Mouse (Mus musculus) brain, embryonic 14.5 days (tissue): ENCODE measurements at regions not wholly inside any gene's neighbourhood (a gene's known extent, or its start where the extent isn't known, plus 50 kb on each side); places are given as distances from the start of the nearest gene placed in this dataset.

Experiments used
- CTCF ChIP-seq: fragments of 200-500 bp; IDR thresholded peaks from 2 replicates; pipeline ENCODE4 v1.5.1; 2012; ENCODE audit warnings: inconsistent platforms, mild to moderate bottlenecking, moderate library complexity, borderline replicate concordance; ENCODE audit not compliant: insufficient read depth, insufficient read length; ENCODE audit errors: extremely low read depth
- POLR2A ChIP-seq: fragments of 200-500 bp; IDR thresholded peaks from 2 replicates; pipeline ENCODE4 v1.6.1; 2012; ENCODE audit warnings: mild to moderate bottlenecking, inconsistent platforms, borderline replicate concordance; ENCODE audit not compliant: poor library complexity, insufficient read depth, insufficient read length, severe bottlenecking; ENCODE audit errors: extremely low read depth

DNA sequence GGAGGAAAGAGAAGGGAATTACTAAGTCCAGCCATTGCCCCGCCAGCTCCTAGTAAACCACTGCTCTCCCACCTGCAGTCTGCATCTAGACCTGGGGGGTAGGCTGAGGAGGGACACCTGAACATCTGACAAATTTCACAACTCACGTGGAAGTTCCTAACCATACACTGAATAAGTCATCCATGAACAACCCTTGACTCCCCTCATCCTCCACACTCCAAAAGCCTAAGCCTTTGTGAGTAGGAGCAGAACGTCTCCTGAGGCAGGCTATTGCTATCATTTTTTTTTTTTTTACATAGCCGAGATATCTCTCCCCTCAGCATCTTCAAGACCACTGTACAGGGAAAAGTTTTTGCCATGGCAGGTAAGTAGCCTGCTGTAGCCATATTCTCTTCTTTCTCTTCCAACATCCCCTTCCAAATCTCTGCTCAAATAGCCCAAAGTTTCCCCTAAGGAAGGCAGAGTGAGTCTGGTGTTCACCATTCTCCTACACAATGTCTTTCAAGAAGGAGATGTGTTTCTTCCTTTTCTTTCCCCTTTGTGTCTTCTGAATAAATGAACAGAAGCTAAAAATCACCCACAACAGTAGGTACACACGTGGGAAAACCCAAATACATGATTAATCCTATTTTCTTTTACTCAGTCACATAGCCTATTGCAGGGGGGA, 109.7 kb downstream of the A730009L09Rik start:
- no peak for TF ChIP-seq CTCF
- no peak for TF ChIP-seq POLR2A
